Mouse (Mus musculus): Measurements from ENCODE around the gene Sec23b.

Sec23b gene

GRCm38 (mm10) chr2:144543670-144544069 is 12.4 kb upstream of the Sec23b start:
- H3K27me3 ChIP-seq (ENCODE audit: insufficient read depth, low read length) = no peaks in the 10 kb centered on the region
- no peak overlapping the region for H3K4me3 ChIP-seq (replicated peaks; ENCODE audit: low read length)
- H3K36me3 ChIP-seq (ENCODE audit: insufficient read depth, low read length) = peaks cover 78% of the 10 kb centered on the region
- TF ChIP-seq POU5F1 (IDR thresholded peaks at IDR 0.05; ENCODE audit: borderline replicate concordance, low read length) (no peak), CTCF (conservative IDR thresholded peaks at IDR 0.05; ENCODE audit: low read length) (no peak), NANOG (IDR thresholded peaks at IDR 0.05; ENCODE audit: borderline replicate concordance, low read length) (no peak)
- H3K4me1 ChIP-seq (replicated peaks; ENCODE audit: low read depth, low read length) = no peaks in the 10 kb centered on the region
- H3K9me3 ChIP-seq (ENCODE audit: low read length) = no peaks in the 10 kb centered on the region

DNA sequence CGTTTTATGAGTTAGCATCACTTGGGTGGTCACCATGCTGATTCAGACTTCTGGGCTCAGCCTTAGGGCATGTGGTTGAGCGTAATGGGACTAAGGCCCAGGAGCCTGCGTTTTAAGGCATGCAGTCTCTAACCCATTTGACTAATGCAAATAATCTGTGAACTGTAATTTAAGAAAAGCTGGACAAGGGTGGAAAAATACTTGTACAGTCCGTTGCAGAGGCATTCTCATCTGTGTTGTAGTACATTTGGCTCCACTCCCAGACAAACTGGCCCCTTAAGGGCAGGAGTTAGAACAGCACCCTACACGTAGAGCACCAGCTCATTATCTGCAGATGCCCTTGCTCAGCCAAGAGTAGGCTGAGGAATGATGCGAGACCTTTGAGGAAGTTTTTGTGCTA is 11.4 kb upstream of the Sec23b start:
- H3K9me3 ChIP-seq (ENCODE audit: low read length) = no peaks in the 10 kb centered on the region
- no peak overlapping the region for H3K4me3 ChIP-seq (replicated peaks; ENCODE audit: low read length)
- H3K36me3 ChIP-seq (ENCODE audit: insufficient read depth, low read length) = peaks cover 68% of the 10 kb centered on the region
- no peaks in the 10 kb centered on the region for H3K4me1 ChIP-seq (replicated peaks; ENCODE audit: low read depth, low read length)
- no peaks in the 10 kb centered on the region for H3K27me3 ChIP-seq (ENCODE audit: insufficient read depth, low read length)
- TF ChIP-seq NANOG (IDR thresholded peaks at IDR 0.05; ENCODE audit: borderline replicate concordance, low read length) = no peak
- TF ChIP-seq CTCF (conservative IDR thresholded peaks at IDR 0.05; ENCODE audit: low read length) = no peak
- TF ChIP-seq POU5F1 (IDR thresholded peaks at IDR 0.05; ENCODE audit: borderline replicate concordance, low read length) = no peak

DNA sequence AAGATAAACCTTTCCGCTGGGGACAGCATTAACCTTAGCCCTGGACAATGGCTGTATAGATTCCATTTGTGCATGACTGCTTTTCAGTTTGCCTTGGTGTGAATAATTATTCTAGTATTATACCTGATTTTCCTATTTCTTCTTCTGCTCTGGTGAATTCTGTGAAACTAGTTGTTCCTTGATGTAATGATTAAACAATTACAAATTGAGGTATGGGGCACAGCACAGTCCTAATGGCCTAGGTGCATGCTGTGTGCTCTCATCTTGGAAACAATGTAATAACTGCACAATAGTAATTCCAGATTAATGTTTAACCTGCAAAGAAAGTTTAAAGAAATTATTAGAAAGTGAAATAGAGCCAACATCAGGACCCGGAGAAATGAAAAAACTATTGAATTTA is 11.0 kb upstream of the Sec23b start:
- Histone ChIP-seq H3K9me3 (ENCODE audit: low read length) (no peaks in the 10 kb centered on the region), H3K27me3 (ENCODE audit: insufficient read depth, low read length) (no peaks in the 10 kb centered on the region), H3K4me3 (replicated peaks; ENCODE audit: low read length) (no peak overlapping the region), H3K4me1 (replicated peaks; ENCODE audit: low read depth, low read length) (no peaks in the 10 kb centered on the region), H3K36me3 (ENCODE audit: insufficient read depth, low read length) (peaks cover 64% of the 10 kb centered on the region)
- TF ChIP-seq POU5F1 (IDR thresholded peaks at IDR 0.05; ENCODE audit: borderline replicate concordance, low read length) (no peak), CTCF (conservative IDR thresholded peaks at IDR 0.05; ENCODE audit: low read length) (no peak)

GRCm38 (mm10) chr2:144545481-144545880 is 10.5 kb upstream of the Sec23b start:
- TF ChIP-seq POU5F1 (IDR thresholded peaks at IDR 0.05; ENCODE audit: borderline replicate concordance, low read length) (no peak), CTCF (conservative IDR thresholded peaks at IDR 0.05; ENCODE audit: low read length) (no peak), NANOG (IDR thresholded peaks at IDR 0.05; ENCODE audit: borderline replicate concordance, low read length) (no peak)
- Histone ChIP-seq H3K9me3 (ENCODE audit: low read length) (no peaks in the 10 kb centered on the region), H3K27me3 (ENCODE audit: insufficient read depth, low read length) (no peaks in the 10 kb centered on the region), H3K4me3 (replicated peaks; ENCODE audit: low read length) (no peak overlapping the region), H3K4me1 (replicated peaks; ENCODE audit: low read depth, low read length) (no peaks in the 10 kb centered on the region), H3K36me3 (ENCODE audit: insufficient read depth, low read length) (peaks cover 60% of the 10 kb centered on the region)

DNA sequence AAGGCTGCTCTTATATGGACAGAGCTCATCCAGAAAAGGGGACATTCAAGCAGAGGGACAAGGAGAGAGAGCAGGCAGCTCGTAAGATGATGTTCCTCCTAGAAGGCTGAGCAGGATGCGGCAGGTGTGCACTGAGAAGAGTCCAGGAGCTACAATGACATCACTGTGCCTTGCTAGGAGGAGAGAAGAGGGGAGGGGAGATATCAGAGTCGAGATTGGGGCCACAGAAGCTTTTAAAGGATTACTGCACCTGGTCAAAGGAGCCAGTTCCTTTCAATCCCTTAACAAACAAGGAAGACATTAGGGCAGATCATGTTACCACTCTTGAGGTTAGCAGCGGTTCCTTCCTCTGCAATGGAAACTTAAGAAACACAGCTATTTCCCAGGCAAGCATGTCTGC is 8.5 kb upstream of the Sec23b start:
- Histone ChIP-seq H3K27me3 (ENCODE audit: insufficient read depth, low read length) (no peaks in the 10 kb centered on the region), H3K9me3 (ENCODE audit: low read length) (no peaks in the 10 kb centered on the region), H3K36me3 (ENCODE audit: insufficient read depth, low read length) (peaks cover 46% of the 10 kb centered on the region), H3K4me3 (replicated peaks; ENCODE audit: low read length) (no peak overlapping the region), H3K4me1 (replicated peaks; ENCODE audit: low read depth, low read length) (0 out of 2 replicates have a peak, but pooled peaks cover 3% of the 10 kb centered on the region)
- no peak for TF ChIP-seq POU5F1 (IDR thresholded peaks at IDR 0.05; ENCODE audit: borderline replicate concordance, low read length)
- no peak for TF ChIP-seq CTCF (conservative IDR thresholded peaks at IDR 0.05; ENCODE audit: low read length)
- TF ChIP-seq NANOG (IDR thresholded peaks at IDR 0.05; ENCODE audit: borderline replicate concordance, low read length) = no peak

DNA sequence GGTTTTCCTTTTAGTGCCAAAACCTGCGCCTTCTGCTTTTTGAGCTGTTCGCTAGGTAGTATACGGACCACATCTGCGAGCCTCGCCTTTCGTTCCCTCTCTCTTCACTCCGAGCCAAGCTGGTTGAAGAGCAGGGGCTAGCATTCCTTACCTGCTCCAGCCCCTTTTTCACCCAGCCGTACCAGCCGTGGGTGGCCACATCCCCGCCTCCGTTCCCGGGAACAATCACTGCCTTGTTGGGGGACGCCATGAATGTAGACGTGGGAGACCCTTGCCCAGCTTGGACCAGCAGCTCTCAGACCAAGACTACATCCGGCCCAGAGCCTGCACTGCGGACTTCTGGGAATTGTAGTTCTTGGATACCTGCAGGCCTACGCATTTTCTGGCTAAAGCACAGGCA is 5.5 kb upstream of the Sec23b start, which contains the start of gene Rbbp9:
TSS of gene Rbbp9 (minus strand) at position 341 of the 400 bp plus-strand sequence.
- Histone ChIP-seq H3K27me3 (ENCODE audit: insufficient read depth, low read length) (no peaks in the 10 kb centered on the region), H3K36me3 (ENCODE audit: insufficient read depth, low read length) (peaks cover 22% of the 10 kb centered on the region), H3K4me3 (replicated peaks; ENCODE audit: low read length) (peak within 1 kb of the TSS; percentile 86), H3K9me3 (ENCODE audit: low read length) (no peaks in the 10 kb centered on the region), H3K4me1 (replicated peaks; ENCODE audit: low read depth, low read length) (0 out of 2 replicates have a peak, but pooled peaks cover 3% of the 10 kb centered on the region)
- TF ChIP-seq POU5F1 (IDR thresholded peaks at IDR 0.05; ENCODE audit: borderline replicate concordance, low read length) (no peak), CTCF (conservative IDR thresholded peaks at IDR 0.05; ENCODE audit: low read length) (no peak), NANOG (IDR thresholded peaks at IDR 0.05; ENCODE audit: borderline replicate concordance, low read length) (no peak)

DNA sequence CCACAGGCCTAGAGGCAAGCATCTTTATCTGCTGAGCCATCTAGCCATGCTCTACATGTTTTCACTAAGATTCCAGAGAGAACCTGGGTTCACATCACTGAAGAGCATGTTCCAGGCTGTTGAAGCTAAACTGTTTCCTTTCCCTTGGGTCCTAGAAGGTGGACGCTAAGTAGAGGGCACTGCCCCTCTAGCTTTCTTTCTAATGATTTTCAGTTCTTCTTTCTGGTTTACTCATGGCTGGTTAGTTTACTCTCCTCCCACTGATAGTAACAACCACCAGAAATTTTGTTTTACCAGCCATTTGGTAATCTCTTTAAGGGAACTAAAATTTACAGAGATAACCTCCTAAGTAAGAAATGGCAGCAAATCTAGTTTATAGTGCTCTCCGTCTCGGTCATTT is 2.1 kb upstream of the Sec23b start:
- no peaks in the 10 kb centered on the region for H3K27me3 ChIP-seq (ENCODE audit: insufficient read depth, low read length)
- TF ChIP-seq NANOG (IDR thresholded peaks at IDR 0.05; ENCODE audit: borderline replicate concordance, low read length) (no peak), POU5F1 (IDR thresholded peaks at IDR 0.05; ENCODE audit: borderline replicate concordance, low read length) (no peak), CTCF (conservative IDR thresholded peaks at IDR 0.05; ENCODE audit: low read length) (no peak)
- H3K4me3 ChIP-seq (replicated peaks; ENCODE audit: low read length) = no peak overlapping the region
- H3K9me3 ChIP-seq (ENCODE audit: low read length) = no peaks in the 10 kb centered on the region
- no peaks in the 10 kb centered on the region; the same call in 1 of the 2 replicates for H3K36me3 ChIP-seq (ENCODE audit: insufficient read depth, low read length)
- peaks cover 3% of the 10 kb centered on the region; the same call in 1 of the 2 replicates for H3K4me1 ChIP-seq (replicated peaks; ENCODE audit: low read depth, low read length)

- Histone ChIP-seq H3K9me3 (ENCODE audit: low read length) (no peaks in the 10 kb centered on the region), H3K4me1 (replicated peaks; ENCODE audit: low read depth, low read length) (peaks cover 3% of the 10 kb centered on the region; the same call in 1 of the 2 replicates), H3K27me3 (ENCODE audit: insufficient read depth, low read length) (no peaks in the 10 kb centered on the region), H3K4me3 (replicated peaks; ENCODE audit: low read length) (peak overlapping the region; percentile 88), H3K36me3 (ENCODE audit: insufficient read depth, low read length) (peaks cover 8% of the 10 kb centered on the region; the same call in 1 of the 2 replicates)
- no peak for TF ChIP-seq POU5F1 (IDR thresholded peaks at IDR 0.05; ENCODE audit: borderline replicate concordance, low read length)
- TF ChIP-seq CTCF (conservative IDR thresholded peaks at IDR 0.05; ENCODE audit: low read length) = no peak
- no peak for TF ChIP-seq NANOG (IDR thresholded peaks at IDR 0.05; ENCODE audit: borderline replicate concordance, low read length)
Measured at GRCm38 (mm10) chr2:144555286-144555819, 676 bp upstream of the Sec23b start.

DNA sequence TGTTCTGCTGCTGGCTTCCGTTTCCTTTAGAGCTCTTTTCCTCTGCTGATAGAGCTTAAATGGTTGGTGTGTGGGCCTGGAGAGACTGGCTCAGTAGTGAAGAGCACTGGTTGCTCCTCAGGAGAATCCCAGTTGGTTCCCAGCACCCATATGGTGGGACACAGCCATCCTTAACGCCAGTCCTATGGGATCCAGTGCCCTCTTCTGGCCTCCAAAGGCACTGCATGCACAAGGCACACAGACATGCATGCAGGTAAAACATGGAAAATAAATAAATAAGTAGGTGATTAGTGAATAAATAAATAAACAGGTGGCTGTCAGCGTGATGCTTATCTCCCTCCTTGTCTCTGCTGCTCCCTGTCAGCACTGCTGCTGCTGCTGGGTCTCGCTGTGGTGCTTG is 32.7 kb downstream of the Sec23b start:
- Histone ChIP-seq H3K36me3 (ENCODE audit: insufficient read depth, low read length) (peaks cover 68% of the 10 kb centered on the region), H3K27me3 (ENCODE audit: insufficient read depth, low read length) (no peaks in the 10 kb centered on the region), H3K9me3 (ENCODE audit: low read length) (no peaks in the 10 kb centered on the region), H3K4me1 (replicated peaks; ENCODE audit: low read depth, low read length) (peaks cover 6% of the 10 kb centered on the region), H3K4me3 (replicated peaks; ENCODE audit: low read length) (no peak overlapping the region)
- TF ChIP-seq CTCF (conservative IDR thresholded peaks at IDR 0.05; ENCODE audit: low read length) = peak; percentile 92
- TF ChIP-seq POU5F1 (IDR thresholded peaks at IDR 0.05; ENCODE audit: borderline replicate concordance, low read length) = no peak

Data from E14TG2a.4 (cell line).